Mouse (Mus musculus) lung, postnatal 0 days (tissue): ENCODE results near the gene Fuz.

ENCODE experiments used
- CTCF ChIP-seq: IDR thresholded peaks from 2 replicates; pipeline ENCODE4 v1.5.1; 2016; ENCODE audit warnings: antibody characterized with exemption, mild to moderate bottlenecking
- EP300 ChIP-seq: IDR thresholded peaks from 2 replicates; pipeline ENCODE4 v1.6.1; 2016; ENCODE audit warnings: antibody characterized with exemption, mild to moderate bottlenecking, control low read depth

DNA sequence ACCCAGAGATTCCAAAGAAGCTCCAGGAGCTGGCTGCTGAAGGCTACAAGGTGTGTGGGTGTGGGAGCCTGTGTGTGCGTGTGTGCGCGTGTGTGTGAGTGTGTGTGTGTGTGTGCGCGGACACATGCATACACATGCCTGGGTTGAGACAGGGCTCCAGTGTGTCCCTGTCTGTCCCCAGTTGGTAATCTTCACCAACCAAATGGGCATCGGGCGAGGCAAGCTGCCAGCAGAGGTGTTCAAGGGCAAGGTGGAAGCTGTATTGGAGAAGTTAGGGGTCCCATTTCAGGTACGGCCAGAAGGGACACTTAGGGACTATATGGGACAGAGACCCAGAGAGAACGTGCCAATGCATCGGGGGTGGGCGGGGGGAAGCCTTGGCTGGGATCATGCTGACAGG lies 36.0 kb upstream of the Fuz start:
- no peak for TF ChIP-seq EP300
- TF ChIP-seq CTCF: no peak
